Mouse (Mus musculus) urinary bladder, postnatal 36 days (tissue): ENCODE measurements at regions not wholly inside any gene's neighbourhood (a gene's known extent, or its start where the extent isn't known, plus 50 kb on each side); places are given as distances from the start of the nearest gene placed in this dataset.
"Not testable (repeated sequence)": the region's sequence is repeated elsewhere in the genome, so short reads cannot be mapped to it uniquely, and the experiment has no call there.

Experiments used
- DNase-seq, 2 experiments: peaks; one replicate each; pipeline ENCODE4 v3.0.0; 2022; ENCODE audit warnings: low spot score in 2 of 2, mixed read lengths in 1 of 2

DNA sequence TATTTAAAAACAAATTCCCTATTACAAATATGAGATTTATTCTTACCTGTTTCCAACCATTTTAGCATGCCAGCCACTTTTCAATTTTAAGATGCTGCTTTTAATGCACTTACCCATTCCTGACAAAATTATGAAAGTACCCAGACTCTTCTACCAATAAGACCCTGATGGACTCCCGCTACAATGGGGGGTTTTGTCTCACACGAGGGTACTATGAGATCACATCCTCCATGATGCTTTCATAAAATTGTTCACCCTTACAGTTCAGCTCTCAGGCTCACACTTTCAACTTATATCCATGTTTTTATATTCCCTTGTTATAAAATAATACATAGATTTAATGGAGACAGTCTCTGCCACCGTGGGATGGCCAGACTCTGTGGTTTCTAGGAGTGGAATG lies 68.1 kb upstream of the Adamts18 start:
- no peak for DNase-seq

DNA sequence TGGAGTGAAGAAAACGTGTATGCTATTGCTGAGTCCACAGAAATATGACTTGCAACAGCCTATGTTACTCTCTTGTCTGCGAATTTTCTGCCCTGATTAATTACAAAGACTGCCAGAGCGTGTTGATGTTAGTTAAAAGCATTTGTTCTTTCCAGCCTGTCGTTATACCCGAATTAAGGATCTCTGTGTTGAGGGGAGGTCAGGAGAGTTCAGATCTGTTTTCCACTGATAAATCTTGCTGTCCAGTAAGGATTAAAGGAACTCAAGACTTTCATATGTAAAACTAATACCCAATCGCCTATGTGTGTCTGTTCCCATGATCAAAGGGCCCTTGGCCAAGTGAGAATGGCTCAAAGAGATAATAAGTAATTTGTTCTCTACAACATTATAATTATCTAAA lies 68.7 kb upstream of the Adamts18 start:
- DNase-seq, result no peak

DNA sequence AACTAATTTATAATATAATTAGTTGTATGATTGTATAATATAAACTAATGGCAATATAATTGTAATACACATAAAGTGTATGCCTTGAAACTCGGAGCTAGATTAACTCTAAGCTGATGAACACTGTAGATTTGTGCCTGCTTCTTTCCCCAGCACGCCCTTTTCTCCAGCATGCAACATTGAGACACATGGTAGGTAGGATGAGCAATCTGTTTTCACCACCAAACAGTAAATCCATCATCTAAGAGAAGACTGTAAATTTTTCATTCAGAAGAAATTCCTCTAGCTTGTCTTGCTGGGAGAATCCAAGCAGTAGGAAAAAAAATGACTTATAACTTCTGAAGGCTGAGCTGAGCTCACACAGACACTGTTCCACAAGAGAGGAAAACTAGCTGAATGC lies 71.8 kb upstream of the Adamts18 start:
- DNase-seq, result no peak

DNA sequence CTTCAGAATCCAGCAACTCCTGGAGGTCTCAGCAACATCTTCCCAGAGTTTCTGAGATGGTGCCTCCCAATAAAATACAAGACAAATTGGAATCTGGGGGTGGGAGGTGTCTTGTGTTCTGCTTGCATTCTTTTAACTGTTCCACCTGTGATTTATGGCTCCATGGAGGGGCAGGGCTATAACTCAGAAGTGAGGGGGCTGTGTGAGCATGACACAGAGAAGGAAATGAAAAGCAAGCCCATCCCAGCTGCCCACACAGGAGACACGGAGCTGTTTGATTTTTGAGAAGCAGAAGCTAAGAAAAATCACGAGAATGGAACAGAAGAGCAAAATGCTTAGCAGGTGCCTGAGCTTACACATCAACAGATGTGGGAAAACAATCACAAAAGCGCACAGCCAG lies 74.8 kb upstream of the Adamts18 start:
- DNase-seq, result no peak

DNA sequence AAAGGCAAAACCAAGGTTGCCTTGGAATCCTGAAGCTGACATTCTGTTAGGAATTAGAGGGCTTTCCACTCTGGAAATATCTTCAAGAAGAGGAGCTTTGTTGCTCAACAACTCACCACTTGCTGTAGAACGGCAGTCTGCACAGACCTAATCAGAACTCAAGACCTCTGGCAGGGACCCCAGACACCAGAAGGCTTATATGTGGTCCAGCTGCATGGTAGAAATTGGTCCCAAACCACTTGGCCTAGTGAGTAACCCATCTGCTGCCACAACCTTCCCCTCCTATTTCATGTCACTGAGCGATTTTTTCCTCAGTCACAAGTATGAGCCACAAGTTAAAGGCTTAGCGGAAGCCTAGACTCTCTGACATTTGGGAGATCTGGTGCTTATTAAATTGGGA lies 105.2 kb upstream of the Adamts18 start:
- no peak for DNase-seq

DNA sequence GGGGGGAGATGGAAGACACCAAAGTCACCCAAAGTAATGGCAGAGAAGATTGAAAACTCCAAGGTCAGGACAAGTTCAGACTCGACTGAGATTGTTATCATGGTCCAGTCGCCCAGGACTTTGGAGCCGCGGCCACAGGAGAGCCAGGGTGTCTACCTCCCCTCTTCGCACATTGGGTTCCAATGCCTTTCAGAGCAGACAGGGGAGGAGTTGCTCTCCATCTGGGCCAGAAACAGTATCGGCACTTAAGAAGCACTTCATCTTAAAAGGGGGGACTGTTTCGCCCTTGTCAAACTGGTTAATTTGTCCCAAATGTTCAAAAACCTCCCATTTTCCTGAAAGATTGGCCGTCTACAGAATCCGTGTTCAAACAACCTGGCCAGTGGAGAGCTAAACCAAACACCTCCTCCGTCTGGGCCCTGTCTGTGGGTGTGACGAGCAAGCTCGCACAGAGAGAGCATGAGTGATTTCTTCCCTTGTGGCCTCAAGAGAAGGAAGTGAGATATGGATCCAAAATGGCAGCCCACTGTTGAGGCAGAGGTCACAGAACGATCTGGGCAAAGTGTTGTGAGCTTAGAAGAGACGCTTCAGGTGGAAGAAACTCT lies 108.0 kb upstream of the Adamts18 start:
- DNase-seq, result no peak

DNA sequence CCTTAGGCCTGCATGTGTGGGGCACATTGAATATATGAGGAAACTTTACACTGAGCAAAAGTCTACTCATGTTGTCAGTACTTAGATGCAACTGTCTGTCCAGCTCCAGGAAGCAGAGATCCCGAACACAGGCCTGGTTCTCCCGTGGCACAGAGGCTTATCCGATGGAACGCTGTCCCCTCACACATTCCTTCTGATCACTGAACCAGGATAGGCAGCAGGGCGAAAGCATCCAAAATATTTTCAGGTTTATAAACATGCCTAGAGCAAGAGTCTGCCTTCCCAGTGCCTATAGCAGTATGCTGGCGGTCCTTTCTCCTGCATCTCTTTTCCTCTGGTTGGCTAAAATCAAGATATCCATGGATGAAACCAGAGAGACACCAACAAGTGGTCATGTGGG lies 109.3 kb upstream of the Adamts18 start:
- no peak for DNase-seq

DNA sequence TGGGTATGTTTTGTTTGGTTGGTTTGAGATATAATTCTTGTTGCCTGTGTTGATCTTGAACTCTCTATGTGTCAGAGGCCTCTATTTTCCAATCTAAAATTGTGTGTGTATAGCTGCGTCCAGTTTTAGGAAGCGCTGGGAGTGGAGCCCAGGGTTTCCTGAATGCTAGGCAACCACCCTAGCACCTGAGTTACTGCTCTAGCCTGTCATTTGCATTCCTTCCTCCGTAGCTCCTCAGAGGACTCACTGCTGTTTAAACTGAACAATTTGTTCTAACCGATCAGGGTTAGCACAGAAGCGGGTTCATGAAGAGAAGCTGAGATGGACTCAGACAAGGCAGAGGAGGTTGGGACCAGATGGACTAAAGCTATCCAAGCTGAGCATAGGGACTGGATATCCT lies 127.3 kb upstream of the Adamts18 start:
- DNase-seq, result no peak

DNA sequence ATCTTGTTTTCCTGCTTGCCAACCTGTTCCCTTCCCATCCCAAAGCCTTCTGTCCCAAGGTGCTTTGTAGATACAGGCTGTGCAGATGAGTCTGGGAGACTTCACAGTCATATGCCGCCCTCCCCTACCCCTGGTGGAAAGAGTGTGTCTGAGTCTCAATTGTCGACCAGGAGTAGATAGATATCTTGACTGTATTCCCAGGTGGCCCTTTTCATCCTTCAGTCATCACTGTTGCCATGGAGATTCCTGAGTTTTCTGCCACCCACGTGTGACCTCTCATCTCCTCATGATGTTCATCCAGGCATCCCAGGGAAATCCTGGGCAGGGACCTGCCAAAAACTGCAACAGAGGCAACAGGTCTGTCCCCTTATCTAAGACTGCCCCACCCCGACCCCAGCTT lies 128.1 kb upstream of the Adamts18 start:
- DNase-seq, result no peak

DNA sequence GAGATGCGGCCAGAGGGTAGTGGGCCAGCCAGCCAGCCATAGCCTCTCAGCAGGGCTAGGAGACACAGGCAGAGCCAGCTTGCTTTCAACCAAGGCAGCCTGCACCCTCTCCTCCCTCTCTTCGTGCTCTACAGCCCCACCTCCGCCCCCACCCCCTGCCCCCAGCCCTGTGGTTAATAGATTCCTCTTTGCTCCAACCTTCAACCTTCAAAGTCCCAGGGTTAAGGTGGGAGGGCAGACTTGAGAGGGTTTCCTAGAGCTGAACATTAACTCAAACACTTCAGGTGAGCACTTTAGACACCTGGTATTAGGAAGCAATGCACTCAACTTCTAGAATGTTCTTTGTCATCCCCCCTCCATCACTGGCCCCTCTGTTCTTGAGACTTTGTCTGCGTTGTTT lies 128.5 kb upstream of the Adamts18 start:
- no peak for DNase-seq

DNA sequence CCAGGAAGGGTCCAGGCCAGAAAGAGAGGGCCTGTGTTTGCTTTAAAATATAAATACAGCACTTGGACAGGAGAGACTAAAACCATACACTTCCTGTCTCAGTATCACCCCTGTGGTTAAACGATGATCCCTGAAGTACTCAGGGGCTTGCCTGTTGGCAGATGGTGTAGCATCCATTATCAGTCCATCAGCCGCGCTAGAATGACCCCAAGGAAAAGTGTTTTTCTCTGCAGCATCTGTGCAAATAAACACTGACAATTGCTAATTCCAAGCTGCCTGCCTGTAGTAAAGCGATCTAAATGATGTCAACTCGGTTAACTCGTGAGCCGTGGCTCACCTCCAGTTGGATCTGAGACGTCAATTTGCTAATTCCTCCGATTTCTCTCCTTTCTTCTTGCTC lies 130.4 kb upstream of the Adamts18 start:
- DNase-seq, result no peak

DNA sequence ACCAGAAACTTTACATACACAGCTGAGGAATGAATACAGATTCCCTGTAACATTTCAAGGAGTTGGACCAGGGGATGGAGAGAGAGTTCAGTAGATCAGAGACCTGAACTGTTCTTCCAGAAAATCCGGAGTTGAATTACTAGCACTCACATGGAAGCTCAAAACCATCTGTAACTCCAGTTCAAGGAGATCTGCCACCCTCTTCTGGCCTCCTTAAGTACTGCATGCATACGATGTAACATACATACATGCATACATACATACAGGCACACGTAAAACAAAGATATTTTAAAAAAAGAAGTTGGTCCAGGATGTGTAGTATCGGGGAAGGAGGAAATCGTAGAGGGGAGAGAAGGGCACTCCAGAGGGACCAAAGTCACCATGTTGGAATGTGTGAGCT lies 131.3 kb upstream of the Adamts18 start:
- DNase-seq, result no peak

DNA sequence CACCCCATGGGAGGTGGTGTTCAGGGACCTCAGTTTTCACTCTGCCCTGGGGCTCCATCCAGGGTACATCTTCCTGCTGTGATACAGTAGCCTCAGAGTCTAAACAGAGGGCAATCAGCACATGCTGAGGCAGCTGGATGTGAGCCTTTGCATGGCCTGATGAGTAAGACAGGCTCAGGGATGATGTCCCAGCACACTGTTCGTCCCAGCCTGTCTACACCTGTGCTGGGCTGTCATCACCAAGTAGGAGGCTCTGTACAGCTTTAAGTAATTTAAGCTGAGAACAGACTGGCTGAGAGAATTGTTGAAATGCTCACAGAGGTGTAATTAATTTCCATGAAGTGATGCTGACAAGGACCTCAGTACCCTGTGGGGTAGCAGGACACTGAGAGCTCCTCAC lies 132.8 kb upstream of the Adamts18 start:
- DNase-seq, result no peak

DNA sequence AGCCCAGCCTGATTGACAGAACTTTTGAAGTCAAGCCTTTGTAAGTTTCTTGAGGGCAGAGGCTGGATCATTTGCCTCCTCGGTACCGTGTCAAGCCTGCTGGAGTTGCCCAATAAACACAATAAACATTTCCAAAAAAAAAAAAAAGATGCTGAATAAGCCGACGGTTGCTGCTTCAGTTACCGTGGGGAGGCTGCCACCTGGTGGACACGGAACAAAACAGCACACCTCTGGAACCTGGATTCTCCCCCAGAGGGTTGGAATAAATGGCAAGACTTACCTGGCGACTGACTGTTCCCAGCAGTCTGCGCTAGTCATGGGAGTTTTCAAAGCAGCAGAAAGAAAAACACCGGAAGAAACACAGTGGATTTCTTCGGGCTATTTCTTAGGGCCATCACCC lies 136.3 kb upstream of the Adamts18 start:
- peak; percentile 34 to 58 for DNase-seq

DNA sequence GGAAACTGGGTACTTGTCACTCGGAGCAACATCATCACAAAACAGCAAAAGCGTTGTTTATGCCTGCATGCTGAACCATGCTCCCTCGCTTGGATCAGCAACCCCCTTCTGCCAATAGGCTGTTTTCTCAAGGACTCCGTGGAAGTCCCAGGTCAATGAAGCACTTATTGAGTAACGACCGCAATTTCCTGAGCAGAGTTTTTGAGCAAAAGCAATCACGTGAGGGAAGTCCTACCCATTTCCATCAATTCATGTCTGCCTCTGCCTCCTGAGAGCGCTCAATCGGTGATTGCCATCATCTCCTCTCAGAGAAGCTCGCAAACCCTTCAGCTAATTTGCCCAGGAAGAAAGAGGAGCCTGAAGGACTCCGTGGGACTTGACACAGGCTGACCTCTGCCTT lies 136.9 kb upstream of the Adamts18 start:
- DNase-seq, result no peak

DNA sequence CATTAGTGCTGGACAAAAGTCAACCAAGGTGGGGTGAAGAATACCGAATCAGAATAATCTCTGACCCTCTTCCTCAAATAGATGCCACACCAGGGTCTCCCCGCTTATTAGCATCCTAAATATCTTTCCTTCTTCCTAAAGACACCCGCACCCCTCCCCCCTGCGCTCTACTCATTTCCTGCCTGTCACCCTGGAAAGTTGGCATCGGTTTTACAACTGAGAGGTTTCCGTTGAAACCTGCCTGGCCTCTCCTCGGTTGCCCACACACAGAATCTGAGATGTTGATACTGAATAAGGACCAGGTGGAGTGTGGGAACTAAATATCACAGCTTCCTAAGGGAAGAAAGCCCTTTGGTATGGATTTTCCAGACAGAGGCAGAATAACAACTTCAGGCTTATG lies 137.4 kb upstream of the Adamts18 start:
- no peak for DNase-seq

DNA sequence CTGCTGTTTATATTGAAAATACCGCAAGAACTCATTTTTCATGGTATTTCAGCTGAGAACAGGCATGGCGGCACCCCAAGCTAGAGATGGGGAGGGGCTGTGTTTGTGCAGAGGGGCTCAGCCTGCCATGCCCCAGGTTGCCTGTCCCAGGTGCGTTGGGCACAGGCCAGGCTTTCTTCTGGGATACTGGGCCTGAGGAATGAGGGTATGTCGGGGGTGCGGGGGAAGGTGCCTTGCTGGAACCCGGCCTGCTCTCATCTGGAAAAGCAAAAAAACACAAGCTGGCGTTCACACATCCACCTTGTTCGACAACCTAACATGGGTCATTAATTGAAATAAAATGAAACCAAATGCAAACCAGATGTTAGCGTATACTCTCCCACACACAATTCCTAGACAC lies 142.2 kb upstream of the Adamts18 start:
- DNase-seq, result no peak

DNA sequence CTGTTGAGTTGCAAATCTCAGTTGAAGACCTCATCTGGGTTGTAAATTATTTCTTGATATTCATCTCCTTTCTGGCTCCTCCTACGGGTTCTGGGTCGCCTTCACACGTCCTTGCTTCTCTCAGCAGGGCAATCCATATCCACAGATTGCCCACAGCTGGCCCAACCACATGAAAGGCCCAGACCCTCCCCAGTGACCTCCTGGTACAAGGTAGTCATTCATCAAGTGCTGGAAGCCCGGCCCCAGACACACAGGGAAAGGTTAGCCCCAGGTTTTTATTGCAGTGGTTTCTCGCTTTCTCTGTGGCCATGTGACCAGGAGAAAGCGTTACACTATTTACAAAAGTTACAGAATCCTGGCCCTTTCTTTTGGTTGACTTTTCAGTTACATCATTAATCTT lies 134.5 kb upstream of the Nudt7 start:
- no peak for DNase-seq

DNA sequence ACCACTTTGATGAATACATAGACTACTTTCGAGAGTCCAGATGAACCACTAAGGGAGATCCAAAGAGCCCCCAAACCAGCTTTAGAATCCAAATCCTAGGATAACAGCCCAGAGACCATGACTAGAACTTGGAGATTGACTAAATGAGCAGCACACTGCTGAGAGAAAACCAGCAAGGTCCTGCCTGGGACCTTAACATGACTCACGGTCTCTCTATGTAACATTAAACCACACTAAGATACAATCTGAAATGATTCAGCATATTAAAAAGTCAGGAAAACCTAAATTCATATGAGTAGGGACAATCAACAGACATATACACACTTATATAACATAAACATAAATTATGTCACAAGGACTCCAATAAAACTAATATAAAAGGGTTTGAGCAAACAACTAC lies 131.7 kb upstream of the Nudt7 start:
- no peak for DNase-seq

DNA sequence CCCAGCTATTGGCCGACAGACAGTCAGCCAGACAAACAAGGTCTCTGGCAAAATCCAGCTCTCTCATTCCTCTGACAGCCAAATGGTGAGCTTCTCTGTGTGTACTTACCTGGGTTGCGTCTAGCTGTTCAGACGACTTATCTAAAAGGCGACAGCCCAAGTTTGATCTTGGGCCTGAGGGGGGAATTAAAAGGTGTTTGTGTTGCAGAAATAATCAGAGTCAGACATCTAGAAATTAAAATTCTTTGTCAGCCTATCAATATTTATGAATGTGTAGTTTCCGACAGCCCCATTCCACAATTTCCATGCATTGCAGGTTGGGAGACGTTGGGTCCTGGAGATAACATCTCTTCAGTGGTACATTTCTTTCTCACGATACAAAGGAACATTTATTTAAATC lies 128.9 kb upstream of the Nudt7 start:
- no peak for DNase-seq

DNA sequence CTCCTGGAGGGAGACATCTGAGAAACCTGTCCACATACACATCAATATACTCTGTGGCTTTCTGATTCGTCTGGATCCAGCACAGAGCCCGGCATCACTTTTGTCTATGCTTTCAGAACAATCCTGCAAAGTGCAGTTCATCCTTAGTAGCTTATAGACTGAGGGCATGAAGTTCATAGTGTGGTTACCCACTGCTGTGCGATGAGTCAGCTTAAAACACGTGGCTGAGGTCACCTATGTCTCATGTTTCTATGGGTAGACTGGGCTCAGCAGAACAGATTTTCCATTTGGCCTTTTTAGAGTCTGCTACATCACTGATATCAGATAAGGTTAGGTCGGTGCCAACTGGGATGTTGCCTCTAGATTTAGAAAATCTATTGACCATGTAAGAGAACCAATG lies 126.8 kb upstream of the Nudt7 start:
- DNase-seq, result no peak

DNA sequence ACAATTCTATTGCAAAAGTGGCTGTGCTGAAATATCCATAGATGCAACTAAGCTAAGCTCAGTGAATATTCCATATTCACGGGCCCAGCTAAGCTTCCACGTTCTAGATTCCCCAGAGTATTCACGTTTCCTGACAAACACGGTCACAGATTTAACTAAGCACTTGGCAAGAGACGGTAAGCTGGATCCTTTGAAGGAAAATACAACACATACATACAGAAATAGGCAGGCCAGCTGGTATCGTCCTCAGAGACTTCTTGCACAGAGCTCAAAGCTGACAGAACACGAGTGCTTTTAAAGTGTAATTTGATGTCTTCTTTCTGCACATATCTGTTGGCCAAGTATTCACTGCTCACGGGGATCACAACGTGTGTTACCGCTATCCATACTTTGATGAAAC lies 126.3 kb upstream of the Nudt7 start:
- DNase-seq, result no peak

DNA sequence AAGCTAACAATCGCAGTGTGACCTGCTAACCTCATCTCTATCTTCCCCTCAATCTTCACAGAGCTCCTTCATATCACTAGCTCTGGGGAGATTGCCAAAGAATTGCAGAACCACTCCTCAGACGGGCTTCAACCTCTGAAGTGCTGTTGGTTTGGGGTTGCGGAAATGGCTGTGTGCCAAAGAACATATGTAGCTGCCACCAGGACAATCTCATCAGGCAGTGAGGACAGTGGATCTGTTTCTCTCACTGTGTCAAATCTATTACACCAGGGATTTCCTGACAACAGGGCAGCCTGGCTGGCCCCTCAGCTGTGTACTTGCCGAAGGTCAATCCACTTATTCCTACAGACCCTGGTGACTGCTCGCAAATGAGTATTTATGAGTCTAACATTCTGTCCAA lies 115.0 kb upstream of the Nudt7 start:
- DNase-seq, result peak; percentile 19 to 24

DNA sequence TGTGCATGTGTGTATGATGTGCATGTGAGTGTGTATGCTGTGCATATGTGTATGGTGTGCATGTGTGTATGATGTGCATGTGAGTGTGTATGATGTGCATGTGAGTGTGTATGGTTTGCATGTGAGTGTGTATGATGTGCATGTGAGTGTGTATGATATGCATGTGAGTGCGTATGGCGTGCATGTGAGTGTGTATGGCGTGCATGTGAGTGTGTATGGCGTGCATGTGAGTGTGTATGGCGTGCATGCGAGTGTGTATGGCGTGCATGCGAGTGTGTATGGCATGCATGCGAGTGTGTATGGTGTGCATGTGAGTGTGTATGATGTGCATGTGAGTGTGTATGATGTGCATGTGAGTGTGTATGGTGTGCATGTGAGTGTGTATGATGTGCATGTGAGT lies 103.2 kb upstream of the Nudt7 start:
- DNase-seq, result not testable (repeated sequence)

DNA sequence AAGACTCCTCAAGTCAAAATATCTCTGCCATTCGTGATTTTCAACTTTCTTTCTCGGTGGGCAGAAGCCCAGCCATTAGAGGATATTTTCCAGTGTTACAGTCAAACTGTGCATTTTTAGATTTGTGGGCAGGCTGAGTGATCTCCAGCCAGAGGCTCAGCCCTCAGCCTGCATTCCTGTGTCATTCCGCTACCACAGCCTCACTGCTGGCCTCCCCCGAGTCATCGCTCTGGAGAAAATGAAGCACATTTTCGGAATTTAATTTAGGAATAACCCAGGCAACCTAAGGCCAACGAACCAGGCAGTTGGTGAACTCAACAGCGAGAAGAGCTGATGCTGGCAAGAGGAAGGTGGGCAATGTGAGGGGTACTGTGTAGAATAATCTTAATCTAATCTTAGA lies 80.9 kb upstream of the Nudt7 start:
- DNase-seq, result no peak
